Mouse (Mus musculus) thymus, postnatal 25 days (tissue): Measurements from ENCODE around the gene Olfr11.

ENCODE experiments used
- DNase-seq: peaks from one replicate; pipeline ENCODE4 v3.0.0; 2022

The Olfr11 gene

DNA sequence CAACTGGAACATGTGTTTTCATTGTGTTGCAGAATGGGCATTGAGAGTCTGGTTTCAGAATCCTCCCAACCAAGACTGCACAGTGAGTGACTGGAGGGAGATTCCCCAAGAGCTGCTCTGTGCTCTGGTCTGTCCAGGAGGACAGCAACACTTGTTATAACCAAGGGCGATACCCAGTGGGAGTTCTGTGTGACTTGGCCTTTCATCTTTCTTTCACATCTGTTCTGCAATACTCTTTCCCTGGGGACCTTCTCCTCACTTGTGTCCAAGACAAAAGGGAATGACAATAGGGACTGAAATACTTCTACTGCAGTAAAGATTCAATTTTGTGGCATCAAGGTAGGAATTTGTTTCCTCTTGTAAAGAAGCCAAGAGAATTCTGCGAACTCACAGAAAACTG, at the start of gene Olfr11:
Gene Olfr11 (minus strand): TSS at position 101 of the 400 bp plus-strand sequence.
- no peak for DNase-seq

DNA sequence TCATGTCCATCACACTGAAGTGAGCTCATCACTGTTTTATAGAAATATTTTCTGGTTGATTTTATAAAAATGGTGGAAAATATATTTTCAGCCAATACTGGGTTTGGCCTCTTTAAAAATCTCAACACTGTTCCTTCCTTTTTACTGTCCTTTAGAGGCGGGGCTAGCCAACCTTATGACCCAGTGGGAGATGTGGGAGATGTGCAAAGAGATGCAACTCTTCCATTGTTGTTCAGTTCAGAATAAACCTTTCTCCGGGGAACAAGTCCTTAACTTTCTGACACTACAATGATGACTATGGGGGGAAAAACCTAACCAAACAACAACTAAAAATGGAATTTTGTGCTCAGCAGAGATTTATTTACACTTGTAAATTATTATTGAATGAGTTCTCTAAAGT, 35.0 kb upstream of the Olfr11 start, which contains the start of gene Olfr1360:
Gene Olfr1360 (minus strand): TSS at position 101 of the 400 bp plus-strand sequence.
- DNase-seq = no peak

DNA sequence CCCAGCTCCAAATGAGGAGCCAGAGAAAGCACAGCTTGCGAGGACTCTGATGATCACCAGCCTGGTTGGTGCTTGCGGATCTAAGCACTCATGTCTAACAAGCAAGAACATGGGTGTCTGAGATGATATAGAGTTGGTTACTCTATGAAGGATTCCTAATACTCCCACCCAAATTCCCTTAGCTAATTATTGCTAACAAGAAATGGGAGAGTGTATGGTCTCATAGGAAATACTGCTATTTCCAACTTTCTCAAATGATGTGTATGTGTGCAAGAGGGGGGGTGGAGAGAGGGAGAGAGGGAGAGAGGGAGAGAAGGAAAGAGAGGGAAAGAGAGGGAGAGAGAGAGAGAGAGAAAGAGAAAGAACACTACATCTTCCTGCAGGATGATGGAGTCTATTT, 21.0 kb upstream of the Olfr11 start, which contains the start of gene Olfr1361:
Gene Olfr1361 (minus strand): TSS at position 101 of the 400 bp plus-strand sequence.
- DNase-seq = no peak

DNA sequence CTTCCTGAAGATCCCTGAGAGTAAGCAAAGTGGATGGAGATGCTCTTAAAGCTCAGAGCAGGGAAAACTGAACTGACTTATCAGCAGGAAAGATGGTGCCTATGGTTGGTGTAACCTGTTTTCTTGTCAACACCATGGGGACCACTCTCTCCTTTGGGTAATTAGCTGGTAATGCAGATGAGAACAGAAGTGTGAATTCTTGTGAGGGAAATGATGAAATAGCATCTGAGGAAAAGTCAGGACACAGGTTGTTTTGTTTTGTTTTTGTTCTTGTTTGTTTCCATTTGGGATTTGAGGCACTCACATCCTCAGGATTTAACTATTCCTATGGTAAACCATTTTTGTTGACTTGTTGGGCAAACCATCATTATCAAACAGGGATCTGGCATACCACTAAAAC, 28.4 kb downstream of the Olfr11 start, which contains the start of gene Olfr1362:
Gene Olfr1362 (minus strand): TSS at position 101 of the 400 bp plus-strand sequence.
- DNase-seq = no peak

DNA sequence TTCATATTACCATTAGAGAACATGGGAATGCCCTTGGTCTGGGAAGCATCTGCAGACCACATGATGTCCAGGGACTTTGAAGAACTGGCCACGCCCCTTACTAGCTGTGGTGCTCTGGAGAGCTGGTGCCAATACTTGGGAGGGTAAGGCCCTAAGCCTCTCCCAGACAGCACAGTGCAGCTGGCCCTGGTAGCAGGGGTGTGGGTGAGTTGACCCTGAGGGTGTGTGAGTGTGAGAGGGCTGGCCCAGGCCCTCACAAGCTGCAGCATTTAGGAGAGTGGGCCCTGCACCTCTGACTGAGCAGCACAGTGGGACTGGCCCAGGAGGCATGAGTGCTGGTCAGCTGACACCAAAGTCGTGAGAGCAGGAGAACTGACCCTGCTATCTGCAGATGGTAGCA, 50.7 kb downstream of the Olfr11 start:
- no peak for DNase-seq
